10 mouse cellular contexts compared by ENCODE assay signal in the genomic region with DNA sequence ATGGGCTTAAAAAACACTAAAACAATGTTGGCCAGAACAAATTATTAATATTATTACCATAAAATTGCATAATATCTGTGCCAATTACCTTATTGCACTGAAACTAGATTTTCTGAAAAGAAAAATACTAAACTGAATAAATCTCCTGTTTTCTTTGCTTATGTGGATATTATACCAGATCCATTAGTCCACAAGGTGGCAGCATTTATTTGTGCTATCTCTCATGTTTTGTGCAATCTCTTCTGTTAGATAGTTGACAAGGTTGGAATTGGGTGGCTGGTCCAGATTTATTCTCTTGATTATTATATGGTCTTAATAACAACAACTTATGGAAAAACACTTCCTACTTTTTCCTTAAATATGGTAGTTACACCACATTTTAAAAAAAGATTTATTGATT. TPM values are rescaled to one million over a fixed set of nuclear protein-coding genes. Genes with fewer than 3 reads are reported as not detected.
A peak's percentile ranks its signal among the peaks of the same experiment; 100 is the strongest.
DNase-seq lines count a peak whose midpoint lies in the region; ATAC-seq and TF ChIP-seq lines count a peak whose summit lies in the region.
"Had no signal": no experiment of that assay in that cellular context is flagged by ENCODE, and none has a peak within 500 bp of the region (broad histone marks: within the 10 kb centered on the region; RNA-seq: fewer than 3 reads in every experiment).

No protein-coding gene starts in this region.

- H3K4me1 ChIP-seq in heart, adult 2 months (ENCODE audit: control insufficient read depth, insufficient read depth, low read length): no peaks in the 10 kb centered on the region
- no peaks in the 10 kb centered on the region for H3K4me1 ChIP-seq in liver, postnatal 0 days (ENCODE audit: insufficient read depth)
- no peaks in the 10 kb centered on the region for H3K4me1 ChIP-seq in liver, embryonic 12.5 days

- no peaks in the 10 kb centered on the region for H3K27me3 ChIP-seq in heart, adult 2 months (ENCODE audit: control insufficient read depth, insufficient read depth, low read length)
- no peaks in the 10 kb centered on the region for H3K27me3 ChIP-seq in liver, postnatal 0 days (ENCODE audit: insufficient read depth, low read length)
- no peaks in the 10 kb centered on the region for H3K27me3 ChIP-seq in liver, embryonic 12.5 days (replicated peaks)

- peaks cover 1% of the 10 kb centered on the region for H3K36me3 ChIP-seq in heart, adult 2 months (ENCODE audit: control insufficient read depth, insufficient read depth, low read length)
- peaks cover 21% of the 10 kb centered on the region for H3K36me3 ChIP-seq in liver, postnatal 0 days (replicated peaks; ENCODE audit: insufficient read depth, low read length)
- peaks cover 54% of the 10 kb centered on the region for H3K36me3 ChIP-seq in liver, embryonic 12.5 days

- H3K27ac ChIP-seq in heart, adult 2 months: no peak overlapping the region
- no peak overlapping the region for H3K27ac ChIP-seq in liver, postnatal 0 days (ENCODE audit: low read depth)
- H3K27ac ChIP-seq in liver, embryonic 12.5 days: no peak overlapping the region

- H3K4me2 ChIP-seq in liver, postnatal 0 days (ENCODE audit: low read depth, low read length): no peak overlapping the region
- no peak overlapping the region for H3K4me2 ChIP-seq in liver, embryonic 12.5 days

- intact Hi-C loops in heart, adult 2 months (cut with DNase I): no loop called here

- no peak overlapping the region for H3K9ac ChIP-seq in heart, adult 2 months (ENCODE audit: low read depth, low read length)
- no peak overlapping the region for H3K9ac ChIP-seq in liver, postnatal 0 days (replicated peaks)
- no peak overlapping the region for H3K9ac ChIP-seq in liver, embryonic 12.5 days

- no peak for TF ChIP-seq EP300 in heart, adult 2 months (IDR thresholded peaks at IDR 0.05; ENCODE audit: insufficient read depth, low read depth, low read length)
- TF ChIP-seq EP300 in liver, postnatal 0 days (IDR thresholded peaks at IDR 0.05; ENCODE audit: low read depth): no peak

- no peak for DNase-seq in heart, adult 2 months
- DNase-seq in heart, adult 9 months (ENCODE audit: low spot score in 2 of 2): no peak
- DNase-seq in liver, postnatal 0 days: no peak
- DNase-seq in R1 (ENCODE audit: low read depth, low spot score): peak; percentile 34
- DNase-seq in naive thymus-derived CD4-positive, alpha-beta T cell, adult 2 months (ENCODE audit: low read depth): peak; percentile 29
- no peak for DNase-seq in right cerebral cortex, postnatal 36 days (ENCODE audit: low spot score in 2 of 2)
- no peak for DNase-seq in spleen, postnatal 36 days (ENCODE audit: low spot score in 2 of 2)
- DNase-seq: kidney, postnatal 10 days had no signal

- TF ChIP-seq POLR2A in heart, adult 2 months (IDR thresholded peaks at IDR 0.05; ENCODE audit: insufficient read depth, low read depth, low read length): no peak

- H3K4me3 ChIP-seq in heart, adult 2 months: no peak overlapping the region
- H3K4me3 ChIP-seq in liver, postnatal 0 days (ENCODE audit: low read depth, low read length): no peak overlapping the region
- no peak overlapping the region for H3K4me3 ChIP-seq in liver, embryonic 12.5 days
- H3K4me3 ChIP-seq: erythroblast, embryonic 14.5 days had no signal

- no peaks in the 10 kb centered on the region for H3K79me2 ChIP-seq in heart, adult 2 months (replicated peaks; ENCODE audit: control insufficient read depth, insufficient read depth, low read length)

- ATAC-seq in liver, postnatal 0 days: no peak
- ATAC-seq in liver, embryonic 12.5 days: no peak

- TF ChIP-seq CTCF in heart, adult 2 months (IDR thresholded peaks at IDR 0.05): peak; percentile 73
- peak; percentile 55 for TF ChIP-seq CTCF in liver, postnatal 0 days (IDR thresholded peaks at IDR 0.05; ENCODE audit: low read depth)

- no peaks in the 10 kb centered on the region for H3K9me3 ChIP-seq in liver, postnatal 0 days (ENCODE audit: low read length)
- H3K9me3 ChIP-seq in liver, embryonic 12.5 days (replicated peaks): no peaks in the 10 kb centered on the region

RNA-seq across cellular contexts. Expression of gene Cop1, which starts 58.1 kb away (rescaled TPM):
- 100 to 1,000 TPM; 148 to 149 TPM for total RNA-seq in heart, adult 2 months (2021)
- 38.9 and 85.4 TPM in 2 replicates for polyA plus RNA-seq in heart, adult 2 months (2012; rRNA removed)
- polyA plus RNA-seq in liver, postnatal 0 days (2015; fragmentation: Nextera tagmentation; extraction: Ambion mirVana): 32.8 and 33.2 TPM in 2 replicates
- polyA plus RNA-seq in liver, embryonic 12.5 days (2016; fragmentation: Nextera tagmentation; extraction: Ambion mirVana): 126 and 128 TPM in 2 replicates

Comparison
In these comparisons a context has a peak if more than half of its experiments do, and no peak if none do; other contexts are left out.
1. DNase-seq: peak in R1 (single experiment) and naive thymus-derived CD4-positive, alpha-beta T cell, adult 2 months (single experiment); none in heart, adult 2 months (0 of 2), heart, adult 9 months (0 of 2), liver, postnatal 0 days (single experiment), right cerebral cortex, postnatal 36 days (0 of 2) and spleen, postnatal 36 days (0 of 2).